In genomic region chr11:70579710-70580357, GRCm38 (mm10) we compare ENCODE assay signal across 11 mouse cellular contexts. TPM values are rescaled to one million over a fixed set of nuclear protein-coding genes. Genes with fewer than 3 reads are reported as not detected.
DNase-seq lines count a peak whose midpoint lies in the region; ATAC-seq and TF ChIP-seq lines count a peak whose summit lies in the region.
"Had no signal": no experiment of that assay in that cellular context is flagged by ENCODE, and none has a peak within 500 bp of the region (broad histone marks: within the 10 kb centered on the region; RNA-seq: fewer than 3 reads in every experiment).

No protein-coding gene starts in this region.

- H3K4me2 ChIP-seq in liver, embryonic 13.5 days, result no peak overlapping the region

- no peak for TF ChIP-seq POLR2A in spleen, adult 2 months (IDR thresholded peaks at IDR 0.05; ENCODE audit: low read depth, low read length)

- no peak for TF ChIP-seq CTCF in spleen, adult 2 months (IDR thresholded peaks at IDR 0.05; ENCODE audit: extremely low read depth, insufficient read depth, insufficient read length, insufficient replicate concordance)

- H3K27me3 ChIP-seq in spleen, adult 2 months (ENCODE audit: control insufficient read depth, insufficient read depth, low read length), result no peaks in the 10 kb centered on the region
- no peaks in the 10 kb centered on the region for H3K27me3 ChIP-seq in liver, embryonic 13.5 days

- no peak overlapping the region for H3K9ac ChIP-seq in liver, embryonic 13.5 days

- DNase-seq in frontal cortex, postnatal 14 days (ENCODE audit: low spot score in 2 of 2), result no peak
- DNase-seq in spleen, adult 2 months (ENCODE audit: low read depth in 1 of 2, low spot score in 2 of 2), result no peak
- DNase-seq in spleen, postnatal 14 days (ENCODE audit: low spot score in 2 of 2), result no peak
- no peak for DNase-seq in liver, embryonic 13.5 days
- no peak for DNase-seq in ovary, adult 18-20 months (ENCODE audit: low spot score)
- DNase-seq in testis, postnatal 10 days (ENCODE audit: low spot score), result no peak
- no peak for DNase-seq in heart, postnatal 36 days
- DNase-seq: gastrocnemius, postnatal 25 days had no signal

- H3K4me3 ChIP-seq in spleen, adult 2 months (ENCODE audit: extremely low read depth, insufficient read depth, insufficient read length), result no peak overlapping the region
- H3K4me3 ChIP-seq in liver, embryonic 13.5 days (replicated peaks), result no peak overlapping the region

- intact Hi-C loops in heart, postnatal 36 days (cut with DNase I), result no loop called here

- peak; percentile 29; the same call in 1 of the 2 replicates for ATAC-seq in frontal cortex, adult (ENCODE audit: low TSS enrichment)
- ATAC-seq in liver, embryonic 13.5 days (ENCODE audit: low read depth), result no peak; the same call in 1 of the 2 replicates

- H3K36me3 ChIP-seq in spleen, adult 2 months (ENCODE audit: control insufficient read depth, insufficient read depth, low read length), result no peaks in the 10 kb centered on the region
- H3K36me3 ChIP-seq in liver, embryonic 13.5 days, result no peaks in the 10 kb centered on the region

- H3K4me1 ChIP-seq in spleen, adult 2 months (ENCODE audit: control insufficient read depth, insufficient read depth, insufficient read length), result peaks cover 7% of the 10 kb centered on the region; the same call in 1 of the 2 replicates
- peaks cover 70% of the 10 kb centered on the region for H3K4me1 ChIP-seq in liver, embryonic 13.5 days (replicated peaks)

- 41% methylated on average over 9 of the region's 9 CpGs for WGBS in spleen, adult 2 months
- WGBS in liver, embryonic 13.5 days (ENCODE audit: insufficient replicate concordance), result 62% methylated on average over 9 of the region's 9 CpGs

- no peaks in the 10 kb centered on the region for H3K9me3 ChIP-seq in liver, embryonic 13.5 days (replicated peaks)
- H3K9me3 ChIP-seq: G1E had no signal

- H3K27ac ChIP-seq in spleen, adult 2 months (ENCODE audit: insufficient read depth, low read length), result peak overlapping the region; percentile 46
- 0 out of 2 replicates have a peak overlapping the region, but pooled peaks have one; percentile 3 for H3K27ac ChIP-seq in liver, embryonic 13.5 days

RNA-seq across cellular contexts. Expression of gene Mink1, which starts 17.2 kb away (rescaled TPM):
- polyA plus RNA-seq in spleen, adult 2 months (2012; rRNA removed), result 74.8 and 91.9 TPM in 2 replicates
- 3.5 and 5.2 TPM in 2 replicates for polyA plus RNA-seq in liver, embryonic 13.5 days (2015; fragmentation: Nextera tagmentation; extraction: Ambion mirVana)
- total RNA-seq in heart, postnatal 36 days (2021), result 10 to 100 TPM; 43.9 to 49.4 TPM

RNA-seq across cellular contexts. Expression of gene 4930544D05Rik, which starts 35.8 kb away (rescaled TPM):
- not detected in 2 replicates for polyA plus RNA-seq in spleen, adult 2 months (2012; rRNA removed)
- polyA plus RNA-seq in liver, embryonic 13.5 days (2015; fragmentation: Nextera tagmentation; extraction: Ambion mirVana), result not detected in 2 replicates
- total RNA-seq in heart, postnatal 36 days (2021), result not detected
- total RNA-seq: G1E; gastrocnemius, postnatal 25 days had no signal
- polyA plus RNA-seq: G1E had no signal

RNA-seq across cellular contexts. Expression of gene Chrne, which starts 39.2 kb away (rescaled TPM):
- 0.66 and 0.99 TPM in 2 replicates for polyA plus RNA-seq in spleen, adult 2 months (2012; rRNA removed)
- not detected in 2 replicates for polyA plus RNA-seq in liver, embryonic 13.5 days (2015; fragmentation: Nextera tagmentation; extraction: Ambion mirVana)
- total RNA-seq in heart, postnatal 36 days (2021), result not detected
- total RNA-seq: G1E had no signal
- polyA plus RNA-seq: G1E had no signal

RNA-seq across cellular contexts. Expression of gene Pld2, which starts 40.0 kb away (rescaled TPM):
- 12.3 and 13.9 TPM in 2 replicates for polyA plus RNA-seq in spleen, adult 2 months (2012; rRNA removed)
- 1.3 and 1.5 TPM in 2 replicates for polyA plus RNA-seq in liver, embryonic 13.5 days (2015; fragmentation: Nextera tagmentation; extraction: Ambion mirVana)
- total RNA-seq in heart, postnatal 36 days (2021), result 1 to 10 TPM; 6.3 to 6.5 TPM
- polyA plus RNA-seq: G1E had no signal

RNA-seq across cellular contexts. Expression of gene Gm40193, which starts 47.1 kb away (rescaled TPM):
- polyA plus RNA-seq in spleen, adult 2 months (2012; rRNA removed), result not detected in 2 replicates
- polyA plus RNA-seq in liver, embryonic 13.5 days (2015; fragmentation: Nextera tagmentation; extraction: Ambion mirVana), result not detected in 2 replicates
- total RNA-seq in heart, postnatal 36 days (2021), result not detected
- total RNA-seq: G1E; gastrocnemius, postnatal 25 days; layer of hippocampus, postnatal 10 days had no signal
- polyA plus RNA-seq: G1E had no signal

Comparison
In these comparisons a context has a peak if more than half of its experiments do, and no peak if none do; other contexts are left out.
1. RNA of gene Mink1, which starts 17.2 kb away (polyA plus RNA-seq): 74.8 to 91.9 TPM in spleen, adult 2 months; 3.5 to 5.2 TPM in liver, embryonic 13.5 days; every median in the first group is over 10 times any median in the second.